Mouse (Mus musculus) megakaryocyte, embryonic 14.5 days (primary cell): ENCODE data around the gene Acap3.

Experiments used
- FLI1 ChIP-seq: IDR thresholded peaks from 2 replicates; pipeline ENCODE4 v1.6.1; 2012; ENCODE audit warnings: low read length, inconsistent platforms, mixed read lengths
- GATA1 ChIP-seq: IDR thresholded peaks from 3 replicates; pipeline ENCODE4 v1.6.1; 2012; ENCODE audit warnings: mixed read lengths, low read length, inconsistent platforms, borderline replicate concordance

GRCm38 (mm10) chr4:155932031-155932430 lies 40.4 kb downstream of the Acap3 start:
- TF ChIP-seq GATA1 (no peak), FLI1 (no peak)
